Mouse (Mus musculus) lung, embryonic 15.5 days (tissue): ENCODE data around the gene Klc1. TPM values are rescaled to one million over a fixed set of nuclear protein-coding genes. Genes with fewer than 3 reads are reported as not detected.

Experiments used
- ATAC-seq: fragments of 200-750 bp; cut with Nextera tagmentation; 2 replicates; pipeline ENCODE4 v1.8.0; 2017; ENCODE audit warnings: moderate number of reproducible peaks, borderline replicate concordance; ENCODE audit not compliant: low FRiP score, low TSS enrichment; ENCODE audit errors: extremely low read depth
- H3K27ac ChIP-seq: fragments of 300-500 bp; sonication (generic); 2 replicates; pipeline ENCODE4 v1.5.1; 2015; ENCODE audit warnings: moderate library complexity, mild to moderate bottlenecking, inconsistent platforms
- H3K27me3 ChIP-seq: fragments of 300-500 bp; sonication (generic); 2 replicates; pipeline ENCODE4 v1.6.1; 2015; ENCODE audit warnings: inconsistent platforms
- H3K36me3 ChIP-seq: fragments of 300-500 bp; sonication (generic); 2 replicates; pipeline ENCODE4 v1.6.1; 2015; ENCODE audit warnings: inconsistent platforms
- H3K4me1 ChIP-seq: fragments of 300-500 bp; sonication (generic); 2 replicates; pipeline ENCODE4 v1.6.1; 2015; ENCODE audit warnings: inconsistent platforms
- H3K4me2 ChIP-seq: fragments of 300-500 bp; sonication (generic); 2 replicates; pipeline ENCODE4 v1.6.1; 2015; ENCODE audit warnings: inconsistent platforms, mild to moderate bottlenecking, moderate library complexity
- H3K4me3 ChIP-seq: fragments of 300-500 bp; sonication (generic); 2 replicates; pipeline ENCODE4 v1.5.1; 2015; ENCODE audit warnings: mild to moderate bottlenecking, inconsistent platforms
- H3K9ac ChIP-seq: fragments of 300-500 bp; sonication (generic); 2 replicates; pipeline ENCODE4 v1.6.1; 2015; ENCODE audit warnings: inconsistent platforms
- H3K9me3 ChIP-seq: fragments of 300-500 bp; sonication (generic); 2 replicates; pipeline ENCODE4 v1.6.1; 2016; ENCODE audit warnings: inconsistent platforms
- WGBS: fragments of 180-500 bp; shearing (Covaris S2); methylation state at CpG from one replicate; pipeline ENCODE4 v1.1.7; 2015; 5-methylcytosine and 5-hydroxymethylcytosine counted together
- polyA plus RNA-seq: library from polyadenylated mRNA; unstranded; fragments of >200 nt; fragmentation: Nextera tagmentation; extraction: Ambion mirVana; gene quantifications from 2 replicates; pipeline ENCODE4 v1.2.1, GENCODE M21; 2015

Gene Klc1
- polyA plus RNA-seq, 1 experiment from 2014 or later, result 95.9 TPM

DNA sequence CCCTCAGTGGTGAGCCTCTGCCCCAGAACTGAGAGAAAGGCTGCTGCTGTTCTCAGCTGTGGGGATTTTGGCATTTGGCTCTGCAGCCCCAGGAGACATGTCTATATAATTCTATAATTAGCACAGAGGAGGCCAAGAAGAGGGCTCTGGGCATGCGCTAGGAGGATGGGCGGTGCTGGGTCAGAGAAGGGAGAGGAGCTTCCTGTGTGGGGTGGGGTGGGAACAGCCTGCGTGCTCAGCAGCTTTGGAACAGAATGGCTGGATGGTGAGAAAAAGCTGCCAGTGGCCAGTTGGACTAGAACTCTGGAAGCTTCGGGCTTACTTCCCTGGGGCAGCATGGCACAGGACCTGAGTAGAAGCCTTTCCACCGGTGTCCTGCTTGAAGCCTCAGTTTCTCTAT is 12.6 kb upstream of the Klc1 start:
- Histone ChIP-seq H3K4me1 (peaks cover 24% of the 10 kb centered on the region), H3K4me3 (no peak overlapping the region), H3K9me3 (no peaks in the 10 kb centered on the region), H3K36me3 (no peaks in the 10 kb centered on the region), H3K27ac (peak overlapping the region; percentile 78), H3K9ac (no peak overlapping the region), H3K27me3 (no peaks in the 10 kb centered on the region), H3K4me2 (peak overlapping the region; percentile 11; the same call in 1 of the 2 replicates)
- WGBS, result 42% methylated on average over 5 of the region's 5 CpGs
- ATAC-seq, result peak; percentile 87

DNA sequence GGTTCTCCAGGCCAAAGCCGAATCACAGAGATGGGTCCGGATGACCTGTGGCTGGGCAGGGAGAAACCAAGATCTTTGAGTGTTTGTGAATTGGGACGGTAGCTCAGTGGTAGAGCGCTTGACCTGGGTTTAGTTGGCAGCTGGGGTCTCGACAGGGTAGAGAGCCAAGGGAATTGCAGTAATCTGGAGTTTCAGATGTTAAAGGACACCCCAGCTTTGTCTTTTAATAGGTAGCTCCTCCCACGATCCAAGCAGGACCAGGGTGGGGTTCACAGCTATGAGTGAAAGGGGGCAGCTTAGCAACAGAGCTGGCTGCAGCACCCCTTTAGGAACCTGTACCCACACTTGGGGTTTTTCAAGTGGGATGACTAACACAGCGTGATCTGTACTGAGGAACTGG is 11.2 kb upstream of the Klc1 start:
- WGBS, result 81% methylated on average over 7 of the region's 7 CpGs
- ATAC-seq, result no peak

DNA sequence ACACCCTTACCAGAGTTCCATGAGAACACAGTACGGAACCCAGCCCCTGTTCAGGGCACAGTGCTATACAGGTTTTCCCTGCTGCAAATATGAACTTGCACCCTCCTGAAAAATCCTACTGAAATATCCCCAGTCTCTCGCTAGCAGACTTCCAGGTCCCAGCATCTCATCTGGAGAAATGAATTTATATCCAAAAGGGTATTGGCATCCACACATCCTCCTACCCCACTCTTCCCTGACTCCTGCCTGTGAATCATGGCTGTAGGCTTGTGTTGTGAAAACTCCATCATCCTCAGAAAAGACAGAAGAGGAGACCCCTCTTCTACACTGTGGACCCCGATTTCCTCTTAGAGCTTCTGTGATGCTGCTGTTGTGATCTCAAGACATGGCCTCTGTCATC is 7.9 kb upstream of the Klc1 start:
- H3K36me3 ChIP-seq, result no peaks in the 10 kb centered on the region
- H3K9ac ChIP-seq, result no peak overlapping the region
- no peak overlapping the region for H3K27ac ChIP-seq
- WGBS, result 90% methylated on average over 3 of the region's 3 CpGs
- no peaks in the 10 kb centered on the region for H3K27me3 ChIP-seq
- peaks cover 8% of the 10 kb centered on the region for H3K4me1 ChIP-seq
- no peaks in the 10 kb centered on the region for H3K9me3 ChIP-seq
- no peak for ATAC-seq
- H3K4me2 ChIP-seq, result no peak overlapping the region
- no peak overlapping the region for H3K4me3 ChIP-seq

More for the DNA sequence above, 11.2 kb upstream of the Klc1 start:
- no peak overlapping the region for H3K27ac ChIP-seq
- H3K4me2 ChIP-seq, result no peak overlapping the region
- no peaks in the 10 kb centered on the region for H3K27me3 ChIP-seq
- H3K4me1 ChIP-seq, result peaks cover 24% of the 10 kb centered on the region
- no peak overlapping the region for H3K4me3 ChIP-seq
- no peaks in the 10 kb centered on the region for H3K36me3 ChIP-seq
- H3K9ac ChIP-seq, result no peak overlapping the region
- H3K9me3 ChIP-seq, result no peaks in the 10 kb centered on the region

DNA sequence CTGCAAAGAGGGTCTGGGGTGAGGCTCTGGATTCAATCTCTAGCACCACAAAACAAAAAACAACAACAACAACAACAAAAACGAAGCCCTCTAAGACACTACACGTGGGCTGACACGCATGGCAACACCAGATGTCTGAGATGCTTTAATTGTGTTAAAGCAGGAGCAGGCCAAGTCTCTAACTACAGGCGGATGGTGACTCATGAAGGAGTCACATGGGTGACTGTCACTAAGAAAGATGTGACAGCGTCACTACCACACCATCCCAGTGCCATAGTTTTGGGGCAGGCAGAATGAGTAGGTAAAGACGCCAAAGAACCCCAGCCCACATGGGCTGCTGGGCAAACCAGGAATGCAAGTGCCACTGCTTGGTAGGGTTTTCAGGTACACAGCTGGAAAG is 6.2 kb upstream of the Klc1 start:
- H3K27ac ChIP-seq, result no peak overlapping the region
- no peak overlapping the region for H3K4me3 ChIP-seq
- no peaks in the 10 kb centered on the region for H3K4me1 ChIP-seq
- H3K27me3 ChIP-seq, result no peaks in the 10 kb centered on the region
- no peaks in the 10 kb centered on the region for H3K9me3 ChIP-seq
- no peaks in the 10 kb centered on the region for H3K36me3 ChIP-seq
- ATAC-seq, result no peak
- H3K9ac ChIP-seq, result no peak overlapping the region
- H3K4me2 ChIP-seq, result no peak overlapping the region
- WGBS, result 87% methylated on average over 6 of the region's 6 CpGs

DNA sequence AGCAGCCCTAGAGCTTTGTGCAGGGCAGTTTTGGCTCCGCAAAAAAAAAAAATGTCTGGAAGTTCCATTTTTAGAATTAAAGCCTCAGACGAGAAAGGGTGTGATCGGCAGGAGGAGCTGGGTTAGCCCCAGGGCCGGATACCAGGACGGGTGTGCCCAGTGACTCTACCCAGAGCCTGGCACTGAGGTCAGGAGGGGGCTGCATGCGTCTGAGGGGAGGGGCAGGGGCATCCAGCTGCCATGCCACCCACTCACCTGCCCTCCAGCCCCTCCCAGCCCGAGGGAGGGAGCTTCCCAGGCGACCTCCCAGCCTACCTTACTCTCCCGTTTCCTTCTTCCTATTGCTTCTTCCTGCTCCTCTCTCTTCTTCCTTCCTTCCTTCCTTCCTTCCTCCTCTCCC is 5.3 kb upstream of the Klc1 start:
- Histone ChIP-seq H3K27me3 (no peaks in the 10 kb centered on the region), H3K9me3 (no peaks in the 10 kb centered on the region), H3K4me1 (peaks cover 7% of the 10 kb centered on the region), H3K4me2 (no peak overlapping the region), H3K27ac (no peak overlapping the region), H3K4me3 (no peak overlapping the region), H3K9ac (no peak overlapping the region), H3K36me3 (no peaks in the 10 kb centered on the region)
- ATAC-seq, result no peak
- 51% methylated on average over 9 of the region's 9 CpGs for WGBS

DNA sequence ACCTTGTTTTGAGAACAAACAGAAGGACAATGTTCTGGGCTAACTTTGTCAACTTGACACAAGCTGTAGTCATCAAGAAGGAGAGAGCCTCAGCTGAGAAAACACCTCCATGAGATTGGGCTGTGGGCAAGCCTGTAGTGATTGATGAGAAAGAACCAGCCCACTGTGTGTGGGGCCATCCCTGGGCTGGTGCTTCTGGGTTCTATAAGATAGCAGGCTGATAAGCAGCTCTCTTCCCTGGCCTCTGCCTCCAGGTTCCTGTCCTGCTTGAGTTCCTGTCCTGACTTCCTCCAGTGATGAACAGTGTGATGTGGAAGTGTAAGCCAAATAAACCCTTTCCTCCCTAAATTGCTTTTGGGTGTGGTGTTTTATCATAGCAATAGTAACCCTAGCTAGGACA is 3.9 kb upstream of the Klc1 start:
- Histone ChIP-seq H3K4me3 (no peak overlapping the region), H3K27ac (no peak overlapping the region), H3K4me1 (peaks cover 11% of the 10 kb centered on the region), H3K36me3 (no peaks in the 10 kb centered on the region), H3K27me3 (no peaks in the 10 kb centered on the region), H3K9ac (no peak overlapping the region), H3K9me3 (no peaks in the 10 kb centered on the region), H3K4me2 (no peak overlapping the region)
- no peak for ATAC-seq

DNA sequence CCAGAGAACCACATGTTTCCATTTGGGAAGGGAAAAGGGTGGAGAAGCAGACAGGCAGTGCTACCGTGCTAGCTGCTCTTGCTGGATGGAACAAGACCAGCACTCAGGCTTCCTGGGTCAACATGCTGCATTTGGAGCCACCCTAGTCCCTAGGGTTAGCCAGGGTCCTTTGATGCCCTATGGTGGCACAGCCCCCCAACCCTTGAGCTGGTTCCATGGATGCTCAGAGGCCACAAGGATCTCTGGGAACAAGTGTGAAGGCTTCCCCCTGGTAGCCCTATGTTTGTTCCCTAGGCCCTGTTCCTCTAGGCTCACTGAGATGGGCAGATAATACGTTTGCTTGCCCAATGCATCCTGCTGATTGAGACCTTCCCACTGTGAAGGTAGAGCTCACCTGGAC is 3.4 kb upstream of the Klc1 start:
- Histone ChIP-seq H3K9me3 (no peaks in the 10 kb centered on the region), H3K4me2 (no peak overlapping the region), H3K4me1 (peaks cover 16% of the 10 kb centered on the region), H3K27ac (no peak overlapping the region), H3K9ac (no peak overlapping the region), H3K27me3 (no peaks in the 10 kb centered on the region), H3K36me3 (no peaks in the 10 kb centered on the region), H3K4me3 (no peak overlapping the region)
- ATAC-seq, result no peak
- 53% methylated on average over 2 of the region's 2 CpGs for WGBS

DNA sequence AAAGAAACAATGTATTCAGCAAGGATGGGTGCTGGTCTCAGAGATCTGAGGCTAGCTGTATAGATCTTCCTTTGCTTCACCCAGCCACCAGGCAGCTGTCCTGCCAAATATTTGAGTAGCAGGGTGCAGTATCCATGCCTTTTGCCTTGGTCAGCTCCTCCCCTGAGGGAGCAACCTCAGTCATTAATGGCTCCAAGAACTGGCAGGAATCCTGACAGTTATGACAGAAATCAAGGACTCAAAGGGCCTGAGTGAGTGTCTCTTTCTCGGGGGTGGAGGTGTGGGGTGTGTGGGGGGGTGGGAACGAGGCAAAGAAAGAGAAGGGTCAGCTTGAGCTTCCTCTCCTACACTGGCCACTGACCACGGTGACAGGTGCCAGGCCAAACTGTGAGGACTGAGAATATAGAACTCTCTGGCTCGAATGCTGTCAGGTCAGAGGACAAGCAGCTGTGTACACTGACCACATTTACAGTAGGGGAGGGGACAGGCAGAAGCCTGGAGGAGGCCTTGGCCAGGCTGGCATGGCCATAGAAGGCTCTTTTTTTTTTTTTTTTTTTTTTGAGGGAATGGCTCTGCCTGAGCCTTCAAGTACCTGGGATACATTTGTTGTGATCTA is 2.5 kb upstream of the Klc1 start:
- Histone ChIP-seq H3K9ac (no peak overlapping the region), H3K4me3 (no peak overlapping the region), H3K4me2 (no peak overlapping the region), H3K36me3 (no peaks in the 10 kb centered on the region), H3K27ac (no peak overlapping the region), H3K9me3 (no peaks in the 10 kb centered on the region), H3K4me1 (peaks cover 24% of the 10 kb centered on the region), H3K27me3 (no peaks in the 10 kb centered on the region)
- 35% methylated on average over 4 of the region's 4 CpGs for WGBS
- ATAC-seq, result no peak

DNA sequence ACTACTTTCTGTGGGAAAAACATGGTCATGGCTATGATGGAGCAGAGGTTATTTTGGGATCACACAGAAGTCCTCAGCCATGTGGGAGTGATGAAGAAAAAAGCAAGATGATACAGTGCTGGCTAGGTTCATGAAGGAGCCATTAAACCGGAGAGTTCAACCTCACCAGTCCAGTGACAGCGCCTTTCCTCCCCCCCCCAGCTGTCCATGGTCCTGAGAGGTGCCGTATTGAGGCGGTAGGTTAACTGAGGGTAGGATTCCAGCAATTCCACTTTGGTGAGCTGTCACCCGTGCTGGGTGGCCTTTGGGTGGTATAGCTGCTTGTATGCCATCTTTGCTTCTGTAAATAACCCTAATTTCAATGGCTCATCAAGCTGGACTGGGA is 2.0 kb upstream of the Klc1 start:
- WGBS, result 27% methylated on average over 5 of the region's 5 CpGs
- H3K27ac ChIP-seq, result no peak overlapping the region
- H3K27me3 ChIP-seq, result no peaks in the 10 kb centered on the region
- H3K36me3 ChIP-seq, result no peaks in the 10 kb centered on the region
- ATAC-seq, result no peak
- H3K4me3 ChIP-seq, result no peak overlapping the region
- no peaks in the 10 kb centered on the region for H3K9me3 ChIP-seq
- no peak overlapping the region for H3K4me2 ChIP-seq
- peaks cover 29% of the 10 kb centered on the region for H3K4me1 ChIP-seq
- no peak overlapping the region for H3K9ac ChIP-seq

DNA sequence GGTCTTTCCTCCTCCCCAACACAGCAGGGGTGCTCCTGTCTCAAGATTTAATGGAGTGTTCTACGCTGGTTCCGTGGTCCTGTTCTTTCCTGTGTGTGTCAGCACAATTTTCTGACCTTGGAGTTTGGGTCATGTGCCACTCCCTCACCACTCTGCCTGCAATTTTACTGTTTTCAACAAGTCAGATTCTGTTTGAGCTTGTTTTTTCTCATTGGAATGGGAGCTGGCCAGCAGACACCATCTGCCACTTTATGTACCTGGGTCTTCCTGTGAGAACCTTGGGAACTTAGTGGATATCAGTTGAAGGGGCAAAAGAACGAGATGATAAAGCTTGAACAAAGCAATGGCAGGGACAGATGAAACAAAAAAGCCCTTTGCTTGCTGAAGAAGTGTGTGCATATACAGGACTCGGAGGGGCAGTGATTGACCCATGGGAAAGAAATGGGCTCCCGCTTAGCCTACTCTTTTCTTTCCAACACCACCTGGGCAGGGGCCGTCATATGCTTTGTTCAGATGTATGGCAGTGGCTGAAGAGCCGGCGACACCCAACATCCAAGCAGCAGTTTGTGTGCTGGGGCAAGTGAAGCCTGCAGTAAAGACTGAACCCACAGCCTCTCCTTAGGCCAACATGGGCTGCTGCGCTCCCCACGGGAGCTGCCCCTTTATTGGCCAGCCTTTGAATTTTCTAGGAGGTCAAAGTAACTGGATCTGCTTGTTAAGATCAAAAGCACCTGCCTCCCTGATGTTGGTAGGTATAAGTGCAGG is 906 bp upstream of the Klc1 start:
- WGBS, result 48% methylated on average over 10 of the region's 10 CpGs
- no peak; the same call in 1 of the 2 replicates for ATAC-seq
- no peak overlapping the region for H3K27ac ChIP-seq
- peak overlapping the region; percentile 97 for H3K4me2 ChIP-seq
- H3K9ac ChIP-seq, result peak overlapping the region; percentile 96
- peaks cover 35% of the 10 kb centered on the region for H3K4me1 ChIP-seq
- no peaks in the 10 kb centered on the region for H3K27me3 ChIP-seq
- H3K36me3 ChIP-seq, result 0 out of 2 replicates have a peak, but pooled peaks cover 3% of the 10 kb centered on the region
- H3K9me3 ChIP-seq, result no peaks in the 10 kb centered on the region
- peak overlapping the region; percentile 78 for H3K4me3 ChIP-seq

DNA sequence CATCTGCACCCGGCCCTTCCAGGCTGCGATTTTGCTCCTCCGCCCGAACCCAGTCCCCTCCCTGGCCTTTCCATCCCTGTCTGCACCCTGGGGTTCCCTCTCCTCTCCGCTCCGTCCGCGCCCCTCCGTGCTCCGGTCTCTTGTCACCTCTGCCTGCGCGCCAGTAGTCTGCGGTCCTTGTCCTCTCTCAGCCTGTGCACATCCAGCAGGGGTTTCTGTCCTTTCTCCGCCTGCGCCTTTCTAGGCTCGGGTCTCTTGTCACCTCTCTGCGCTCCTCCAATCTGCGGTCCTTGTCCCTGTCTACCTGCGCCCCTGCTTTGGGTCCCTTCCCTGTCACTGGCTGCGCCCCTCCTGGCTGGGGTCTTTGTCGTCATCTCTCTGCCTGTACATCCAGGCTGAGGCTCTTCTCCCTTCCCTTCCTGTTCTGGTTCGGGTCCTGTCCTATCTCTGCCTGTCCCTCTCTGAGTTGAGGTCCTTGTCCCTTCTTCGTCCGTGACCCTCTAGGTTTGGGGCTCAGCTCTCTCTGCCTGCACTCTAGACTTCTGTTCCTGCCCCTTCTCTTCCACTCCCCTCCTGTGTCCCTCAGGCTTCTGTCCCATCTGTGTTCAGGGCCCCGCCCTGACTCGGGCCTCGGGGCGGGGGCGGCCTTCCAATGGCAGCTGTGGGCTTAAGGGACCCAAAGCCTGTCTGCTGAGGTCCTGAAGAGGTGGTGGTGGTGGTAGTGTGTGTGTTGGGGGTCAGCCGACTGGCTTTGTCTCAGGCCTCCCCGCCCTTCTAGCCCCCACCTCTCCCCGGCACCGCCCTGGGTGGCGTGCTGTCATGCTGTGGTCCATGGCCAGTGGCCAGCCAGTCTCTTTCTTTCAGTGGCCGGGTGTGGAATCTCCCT is 770 bp downstream of the Klc1 start:
- WGBS, result 1% methylated on average over 35 of the region's 35 CpGs
- peak; percentile 25 for ATAC-seq
- H3K4me1 ChIP-seq, result peaks cover 35% of the 10 kb centered on the region
- peak overlapping the region; percentile 78 for H3K4me3 ChIP-seq
- peak overlapping the region; percentile 96 for H3K9ac ChIP-seq
- H3K27ac ChIP-seq, result peak overlapping the region; percentile 86
- H3K36me3 ChIP-seq, result peaks cover 11% of the 10 kb centered on the region; the same call in 1 of the 2 replicates
- no peaks in the 10 kb centered on the region for H3K27me3 ChIP-seq
- H3K9me3 ChIP-seq, result no peaks in the 10 kb centered on the region
- H3K4me2 ChIP-seq, result peak overlapping the region; percentile 97
